Mouse (Mus musculus): ENCODE measurements around the gene Serinc3. TPM values are rescaled to one million over a fixed set of nuclear protein-coding genes. Genes with fewer than 3 reads are reported as not detected.

Gene Serinc3
- total and polyA plus RNA-seq, 3 experiments, result 345 to 611 (median 467) TPM

DNA sequence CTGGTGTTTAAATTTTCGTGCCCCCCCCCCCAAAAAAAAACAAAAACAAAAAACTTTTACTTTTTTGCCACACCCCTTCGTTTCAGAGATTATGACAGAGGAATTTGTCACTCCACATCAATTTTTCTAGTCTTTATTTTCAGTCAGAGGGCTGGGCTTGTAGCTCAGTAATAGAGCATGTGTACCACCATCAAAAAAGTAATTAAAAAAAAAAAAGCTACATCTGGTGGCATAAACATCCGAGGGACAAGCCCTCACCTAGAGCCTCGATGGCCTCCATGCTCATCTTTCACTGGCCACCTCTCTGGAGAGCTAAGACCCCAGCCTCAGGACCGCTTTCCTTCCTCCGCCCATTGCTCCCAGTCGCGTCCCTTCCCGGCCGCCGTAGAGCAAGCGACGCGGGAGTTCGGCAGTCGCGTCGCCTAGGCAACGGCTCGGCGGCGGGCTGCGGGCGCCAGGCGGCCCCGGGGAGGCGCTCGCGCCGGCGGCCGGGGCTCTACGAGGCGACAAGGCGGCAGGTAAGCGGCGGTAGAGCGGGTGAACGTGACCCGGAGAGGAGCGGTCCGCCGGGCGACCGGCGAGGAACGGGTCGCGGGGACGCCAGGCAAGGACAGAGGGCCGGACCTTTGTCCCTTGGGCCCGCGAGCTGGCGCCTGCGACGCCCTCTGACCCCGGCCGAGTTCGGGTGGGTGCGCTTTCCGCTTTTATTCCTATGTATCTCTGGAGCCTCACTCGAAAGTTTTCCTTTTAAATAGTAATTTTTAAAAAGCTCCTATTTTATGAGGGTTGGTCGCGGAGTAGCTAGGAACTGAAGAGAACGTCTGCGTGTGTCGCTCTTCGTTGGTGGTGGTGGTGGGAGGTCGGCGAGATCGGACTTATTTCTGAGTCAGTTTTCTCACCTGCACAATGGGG, 13.3 kb upstream of the Serinc3 start, which contains the start of gene Pkig:
Pkig (plus strand) TSS at position 412 of the 912 bp plus-strand sequence.
- peak; percentile 78 for DNase-seq (ENCODE audit: extremely low read depth)
- Histone ChIP-seq H3K36me3 (replicated peaks in 1 of 2; ENCODE audit: control insufficient read depth in 1 of 2, insufficient read depth in 1 of 2, low read length in 1 of 2) (peaks cover 0 to 19% of the 10 kb centered on the region in 2 experiments), H3K79me2 (replicated peaks; ENCODE audit: control insufficient read depth, extremely low read depth, insufficient read depth, poor library complexity, severe bottlenecking) (peaks cover 47% of the 10 kb centered on the region), H3K27me3 (replicated peaks) (no peaks in the 10 kb centered on the region), H3K4me2 (ENCODE audit: insufficient read depth, low read depth, poor library complexity, severe bottlenecking) (peak within 1 kb of the TSS; percentile 97), H3K27ac (ENCODE audit: insufficient read depth, low read depth) (peak within 1 kb of the TSS; percentile 86), H3K9ac (ENCODE audit: insufficient read depth, low read depth) (peak within 1 kb of the TSS; percentile 84), H3K9me3 (replicated peaks; ENCODE audit: low read length) (peaks cover 4% of the 10 kb centered on the region), H3K4me1 (ENCODE audit: control insufficient read depth in 1 of 2, insufficient read depth in 2 of 2) (peaks cover 13 to 37% of the 10 kb centered on the region in 2 experiments), H3K4me3 (replicated peaks in 1 of 3; ENCODE audit: low read depth in 2 of 3, low read length in 2 of 3, poor library complexity in 1 of 3) (peak within 1 kb of the TSS; percentile 86 to 94 (median 88))
- in situ Hi-C loops (cut with MboI; ENCODE audit: low pct_ligation_motif_present, low pct_unique_long_range_greater_than_20kb, low sequenced_read_pairs) (no loop called here), dilution Hi-C loops (cut with MboI; ENCODE audit: extremely low pct_ligation_motif_present, extremely low pct_unique_long_range_greater_than_20kb, low sequenced_read_pairs) (no loop called here)
- TF ChIP-seq UBTF (IDR thresholded peaks at IDR 0.05; ENCODE audit: low read depth, low read length) (peak; percentile 91), RAD21 (IDR thresholded peaks at IDR 0.05; ENCODE audit: low read depth, low read length) (peak; percentile 11), KAT2A (IDR thresholded peaks at IDR 0.05; ENCODE audit: insufficient replicate concordance, low read length) (peak; percentile 59; the same call in 1 of the 2 replicates), HCFC1 (IDR thresholded peaks at IDR 0.05; ENCODE audit: low read depth, low read length) (peak; percentile 72), TCF12 (IDR thresholded peaks at IDR 0.05; ENCODE audit: low read depth, low read length) (peak; percentile 78; the same call in 1 of the 2 replicates), CTCF (conservative IDR thresholded peaks at IDR 0.05 in 1 of 2, IDR thresholded peaks at IDR 0.05 in 1 of 2; ENCODE audit: low read depth in 2 of 2, low read length in 2 of 2) (peak in 1 of 2 experiments; percentile 45; a peak in 2 of 4 replicates), JUN (IDR thresholded peaks at IDR 0.05; ENCODE audit: insufficient read depth, low read depth, low read length) (no peak), CHD2 (IDR thresholded peaks at IDR 0.05; ENCODE audit: low read length) (peak; percentile 84), SIN3A (IDR thresholded peaks at IDR 0.05; ENCODE audit: low read length) (peak; percentile 90), E2F4 (IDR thresholded peaks at IDR 0.05; ENCODE audit: insufficient replicate concordance, low read depth, low read length) (no peak), USF1 (IDR thresholded peaks at IDR 0.05; ENCODE audit: low read depth, low read length) (no peak), NELFE (IDR thresholded peaks at IDR 0.05; ENCODE audit: low read depth, low read length) (peak; percentile 28; the same call in 1 of the 2 replicates), NRF1 (IDR thresholded peaks at IDR 0.05; ENCODE audit: low read depth, low read length) (peak; percentile 41; the same call in 1 of the 2 replicates), SMC3 (IDR thresholded peaks at IDR 0.05; ENCODE audit: low read depth, low read length) (peak; percentile 24; the same call in 1 of the 2 replicates), EP300 (IDR thresholded peaks at IDR 0.05; ENCODE audit: low read length) (no peak), MYC (IDR thresholded peaks at IDR 0.05; ENCODE audit: low read depth, low read length) (no peak), ZNF384 (IDR thresholded peaks at IDR 0.05; ENCODE audit: low read depth, low read length) (0 out of 2 replicates have a peak, but pooled peaks have one; percentile 13), ELF1 (IDR thresholded peaks at IDR 0.05; ENCODE audit: low read depth, low read length) (peak; percentile 73), MXI1 (IDR thresholded peaks at IDR 0.05; ENCODE audit: low read depth, low read length) (peak; percentile 98), MAX (IDR thresholded peaks at IDR 0.05; ENCODE audit: low read length) (0 out of 2 replicates have a peak, but pooled peaks have one; percentile 45), POLR2A (IDR thresholded peaks at IDR 0.05; ENCODE audit: low read depth, low read length) (peak; percentile 55; the same call in 1 of the 2 replicates), BHLHE40 (IDR thresholded peaks at IDR 0.05; ENCODE audit: low read depth, low read length) (0 out of 2 replicates have a peak, but pooled peaks have one; percentile 33), MEF2A (IDR thresholded peaks at IDR 0.05; ENCODE audit: borderline replicate concordance, low read depth, low read length) (peak; percentile 65), IRF4 (IDR thresholded peaks at IDR 0.05; ENCODE audit: low read depth, low read length) (peak; percentile 85), ZMIZ1 (IDR thresholded peaks at IDR 0.05; ENCODE audit: low read depth, low read length) (no peak; the same call in 1 of the 2 replicates)

Data from CH12.LX (cell line).